Mouse (Mus musculus) CH12.LX (cell line): Measurements from ENCODE around the gene Fcgr1. TPM values are rescaled to one million over a fixed set of nuclear protein-coding genes. Genes with fewer than 3 reads are reported as not detected.

Source experiments
- DNase-seq: peaks from one replicate; pipeline ENCODE4 v3.0.0-alpha.2; 2013; ENCODE audit errors: extremely low read depth
- H3K27ac ChIP-seq: 2 replicates; pipeline ENCODE4 v1.5.1; 2012; ENCODE audit warnings: low read depth, mild to moderate bottlenecking, control low read depth, moderate library complexity; ENCODE audit not compliant: insufficient read depth
- H3K27me3 ChIP-seq: replicated peaks from 2 replicates; pipeline ENCODE3; 2012; ENCODE audit warnings: inconsistent platforms
- H3K36me3 ChIP-seq, 2 experiments: replicated peaks in 1 of 2; 2 replicates each; pipeline versions ENCODE3 to v1.6.1; 2012; ENCODE audit warnings: inconsistent platforms in 1 of 2, low read length in 1 of 2, mild to moderate bottlenecking in 1 of 2, mixed read lengths in 1 of 2, moderate library complexity in 1 of 2; ENCODE audit not compliant: control insufficient read depth in 1 of 2, insufficient read depth in 1 of 2
- H3K4me1 ChIP-seq, 2 experiments: 2 replicates each; pipeline ENCODE4 v1.6.1; 2012; ENCODE audit warnings: inconsistent platforms in 1 of 2, moderate library complexity in 1 of 2; ENCODE audit not compliant: insufficient read depth in 2 of 2, control insufficient read depth in 1 of 2
- H3K4me2 ChIP-seq: 2 replicates; pipeline ENCODE4 v1.6.1; 2012; ENCODE audit warnings: low read depth, mild to moderate bottlenecking, control low read depth; ENCODE audit not compliant: poor library complexity, insufficient read depth, severe bottlenecking
- H3K4me3 ChIP-seq, 3 experiments: fragments of 150-350 bp in 1 of 3; sonication (generic) in 1 of 3; replicated peaks in 1 of 3; 2 replicates each; pipeline versions ENCODE3 to v1.5.1; 2011 to 2012; ENCODE audit warnings: low read depth in 2 of 3, low read length in 2 of 3, mild to moderate bottlenecking in 2 of 3, moderate library complexity in 2 of 3, control low read depth in 1 of 3, improper control_type of control experiment in 1 of 3, inconsistent platforms in 1 of 3, mixed read lengths in 1 of 3; ENCODE audit not compliant: poor library complexity in 1 of 3
- H3K79me2 ChIP-seq: replicated peaks from 2 replicates; pipeline ENCODE4 v1.6.1; 2012; ENCODE audit warnings: mild to moderate bottlenecking, moderate library complexity; ENCODE audit not compliant: control insufficient read depth, poor library complexity, insufficient read depth, severe bottlenecking; ENCODE audit errors: extremely low read depth
- H3K9ac ChIP-seq: 2 replicates; pipeline ENCODE4 v1.6.1; 2012; ENCODE audit warnings: low read depth, mild to moderate bottlenecking, control low read depth, moderate library complexity; ENCODE audit not compliant: insufficient read depth
- H3K9me3 ChIP-seq: replicated peaks from 2 replicates; pipeline ENCODE3; 2012; ENCODE audit warnings: low read length, inconsistent platforms, mixed read lengths
- CHD1 ChIP-seq: IDR thresholded peaks from 2 replicates; pipeline ENCODE4 v1.6.1; 2012; ENCODE audit warnings: low read depth, low read length, improper control_type of control experiment, inconsistent platforms
- CHD2 ChIP-seq: IDR thresholded peaks from 2 replicates; pipeline ENCODE4 v1.6.1; 2011; ENCODE audit warnings: low read length, improper control_type of control experiment
- CTCF ChIP-seq, 2 experiments: IDR thresholded peaks in 1 of 2; conservative IDR thresholded peaks in 1 of 2; 2 replicates each; pipeline ENCODE4 v1.5.1; 2011 to 2012; ENCODE audit warnings: low read depth in 2 of 2, low read length in 2 of 2, improper control_type of control experiment in 1 of 2, inconsistent platforms in 1 of 2, mild to moderate bottlenecking in 1 of 2, moderate library complexity in 1 of 2
- E2F4 ChIP-seq: IDR thresholded peaks from 2 replicates; pipeline ENCODE4 v1.6.1; 2011; ENCODE audit warnings: low read depth, low read length, improper control_type of control experiment; ENCODE audit not compliant: insufficient replicate concordance
- ETS1 ChIP-seq: conservative IDR thresholded peaks from 2 replicates; pipeline ENCODE4 v1.6.1; 2012; ENCODE audit warnings: low read depth, mild to moderate bottlenecking, inconsistent platforms, low read length, improper control_type of control experiment, moderate library complexity
- GABPA ChIP-seq: IDR thresholded peaks from 2 replicates; pipeline ENCODE4 v1.6.1; 2012; ENCODE audit warnings: low read depth, low read length, improper control_type of control experiment, inconsistent platforms; ENCODE audit not compliant: insufficient replicate concordance
- HCFC1 ChIP-seq: IDR thresholded peaks from 2 replicates; pipeline ENCODE4 v1.6.1; 2012; ENCODE audit warnings: low read depth, mild to moderate bottlenecking, inconsistent platforms, low read length, improper control_type of control experiment
- IRF4 ChIP-seq: IDR thresholded peaks from 2 replicates; pipeline ENCODE4 v1.6.1; 2014; ENCODE audit warnings: low read depth, mild to moderate bottlenecking, inconsistent platforms, low read length, improper control_type of control experiment
- JUN ChIP-seq: IDR thresholded peaks from 2 replicates; pipeline ENCODE4 v1.6.1; 2011; ENCODE audit warnings: low read depth, mild to moderate bottlenecking, low read length, improper control_type of control experiment, moderate library complexity; ENCODE audit not compliant: insufficient read depth
- KAT2A ChIP-seq: IDR thresholded peaks from 2 replicates; pipeline ENCODE4 v1.6.1; 2012; ENCODE audit warnings: low read length, improper control_type of control experiment, inconsistent platforms; ENCODE audit not compliant: insufficient replicate concordance
- MAFK ChIP-seq: IDR thresholded peaks from 2 replicates; pipeline ENCODE4 v1.6.1; 2011; ENCODE audit warnings: low read length, improper control_type of control experiment; ENCODE audit not compliant: insufficient replicate concordance
- MAX ChIP-seq: IDR thresholded peaks from 2 replicates; pipeline ENCODE4 v1.6.1; 2011; ENCODE audit warnings: low read length, improper control_type of control experiment
- MAZ ChIP-seq: IDR thresholded peaks from 2 replicates; pipeline ENCODE4 v1.6.1; 2012; ENCODE audit warnings: low read depth, mild to moderate bottlenecking, inconsistent platforms, low read length, improper control_type of control experiment, moderate library complexity
- MEF2A ChIP-seq: IDR thresholded peaks from 2 replicates; pipeline ENCODE4 v1.6.1; 2014; ENCODE audit warnings: low read depth, mild to moderate bottlenecking, inconsistent platforms, low read length, improper control_type of control experiment, borderline replicate concordance
- MXI1 ChIP-seq: IDR thresholded peaks from 2 replicates; pipeline ENCODE4 v1.6.1; 2011; ENCODE audit warnings: mild to moderate bottlenecking, low read depth, low read length, improper control_type of control experiment
- MYC ChIP-seq: IDR thresholded peaks from 2 replicates; pipeline ENCODE4 v1.6.1; 2011; ENCODE audit warnings: low read depth, mild to moderate bottlenecking, improper control_type of control experiment, low read length
- NRF1 ChIP-seq: IDR thresholded peaks from 2 replicates; pipeline ENCODE4 v1.6.1; 2014; ENCODE audit warnings: low read depth, mild to moderate bottlenecking, inconsistent platforms, low read length, improper control_type of control experiment, moderate library complexity
- PAX5 ChIP-seq: IDR thresholded peaks from 2 replicates; pipeline ENCODE4 v1.6.1; 2012; ENCODE audit warnings: low read length, inconsistent platforms, mixed read lengths
- POLR2A ChIP-seq: IDR thresholded peaks from 2 replicates; pipeline ENCODE4 v1.6.1; 2011; ENCODE audit warnings: low read depth, mild to moderate bottlenecking, improper control_type of control experiment, low read length
- POLR2AphosphoS2 ChIP-seq: IDR thresholded peaks from 2 replicates; pipeline ENCODE4 v1.6.1; 2011; ENCODE audit warnings: low read depth, low read length, improper control_type of control experiment
- RAD21 ChIP-seq: IDR thresholded peaks from 2 replicates; pipeline ENCODE4 v1.6.1; 2011; ENCODE audit warnings: low read depth, mild to moderate bottlenecking, low read length, improper control_type of control experiment, moderate library complexity
- RCOR1 ChIP-seq: conservative IDR thresholded peaks from 2 replicates; pipeline ENCODE4 v1.6.1; 2012; ENCODE audit warnings: low read depth, mild to moderate bottlenecking, inconsistent platforms, low read length, improper control_type of control experiment
- SIN3A ChIP-seq: IDR thresholded peaks from 2 replicates; pipeline ENCODE4 v1.6.1; 2012; ENCODE audit warnings: low read length, improper control_type of control experiment, inconsistent platforms
- TBP ChIP-seq: conservative IDR thresholded peaks from 2 replicates; pipeline ENCODE4 v1.6.1; 2011; ENCODE audit warnings: low read depth, low read length, improper control_type of control experiment
- TCF12 ChIP-seq: IDR thresholded peaks from 2 replicates; pipeline ENCODE4 v1.6.1; 2014; ENCODE audit warnings: low read depth, mild to moderate bottlenecking, inconsistent platforms, low read length, improper control_type of control experiment
- UBTF ChIP-seq: IDR thresholded peaks from 2 replicates; pipeline ENCODE4 v1.6.1; 2012; ENCODE audit warnings: low read depth, mild to moderate bottlenecking, inconsistent platforms, low read length, improper control_type of control experiment, moderate library complexity
- USF1 ChIP-seq: IDR thresholded peaks from 2 replicates; pipeline ENCODE4 v1.6.1; 2014; ENCODE audit warnings: low read depth, mild to moderate bottlenecking, inconsistent platforms, low read length, improper control_type of control experiment
- USF2 ChIP-seq: conservative IDR thresholded peaks from 2 replicates; pipeline ENCODE4 v1.6.1; 2011; ENCODE audit warnings: low read depth, low read length, improper control_type of control experiment
- ZKSCAN1 ChIP-seq: IDR thresholded peaks from 2 replicates; pipeline ENCODE4 v1.6.1; 2012; ENCODE audit warnings: low read depth, inconsistent platforms, low read length, improper control_type of control experiment, borderline replicate concordance
- ZNF384 ChIP-seq: IDR thresholded peaks from 2 replicates; pipeline ENCODE4 v1.6.1; 2012; ENCODE audit warnings: low read depth, low read length, improper control_type of control experiment, inconsistent platforms
- dilution Hi-C: fragments of 300-500 bp; cut with MboI; formaldehyde crosslinking; loops from 2 replicates; pipeline ENCODE4 v1.14.3; 2020; ENCODE audit warnings: low sequenced_read_pairs; ENCODE audit not compliant: extremely low pct_unique_long_range_greater_than_20kb, extremely low pct_ligation_motif_present
- in situ Hi-C: fragments of 300-500 bp; cut with MboI; formaldehyde crosslinking; loops from 3 replicates; pipeline ENCODE4 v1.14.3; 2019; ENCODE audit warnings: low sequenced_read_pairs, low pct_ligation_motif_present, low pct_unique_long_range_greater_than_20kb, mixed read lengths
- polyA plus RNA-seq: library from polyadenylated mRNA; unstranded; fragments of >175 nt; gene quantifications from 2 replicates; pipeline ENCODE4 v1.2.1, GENCODE M21; 2012; ENCODE audit warnings: low read depth; ENCODE audit not compliant: insufficient read length
- total RNA-seq, 2 experiments: library from RNA; depleted of rRNA; stranded (reverse); fragments of 300-350 nt in 1 of 2; fragments of >200 nt in 1 of 2; gene quantifications; 2 replicates each; pipeline ENCODE4 v1.2.3; 2012 to 2014

The Fcgr1 gene
- total and polyA plus RNA-seq, 3 experiments: not detected

DNA sequence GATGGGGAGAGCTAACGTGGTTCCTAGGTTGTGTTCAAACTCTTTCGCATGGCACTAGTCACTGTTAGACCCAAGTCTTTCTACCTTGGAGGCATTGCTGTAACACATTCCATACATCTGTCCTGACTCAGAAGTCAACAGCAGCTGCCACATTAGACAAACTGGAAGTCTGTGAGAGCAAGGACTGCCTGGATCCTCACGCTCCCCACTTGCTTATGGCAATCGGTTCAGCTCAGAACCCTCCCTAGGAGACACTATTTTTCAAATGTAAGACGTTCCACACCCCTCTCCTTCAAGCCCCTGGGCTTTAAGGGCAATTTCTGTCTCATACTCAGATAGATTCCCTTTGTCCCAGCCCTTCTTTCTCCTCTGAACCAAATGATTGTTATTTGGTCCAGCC, 8.3 kb upstream of the Fcgr1 start:
- H3K27ac ChIP-seq: no peak overlapping the region
- in situ Hi-C loops: no loop called here
- peaks cover 22% of the 10 kb centered on the region for H3K27me3 ChIP-seq
- peaks cover 10 to 15% of the 10 kb centered on the region in 2 experiments for H3K4me1 ChIP-seq
- no peaks in the 10 kb centered on the region for H3K36me3 ChIP-seq
- no peak overlapping the region for H3K4me2 ChIP-seq
- no peaks in the 10 kb centered on the region for H3K79me2 ChIP-seq
- H3K9ac ChIP-seq: no peak overlapping the region
- H3K4me3 ChIP-seq: no peak overlapping the region
- H3K9me3 ChIP-seq: peaks cover 3% of the 10 kb centered on the region
- no peak for TF ChIP-seq MAX
- no peak for TF ChIP-seq JUN
- TF ChIP-seq CHD2: no peak
- TF ChIP-seq USF2: no peak
- no peak for TF ChIP-seq ZKSCAN1
- no peak for TF ChIP-seq ZNF384
- TF ChIP-seq MYC: no peak
- DNase-seq: no peak
- dilution Hi-C loops: no loop called here

DNA sequence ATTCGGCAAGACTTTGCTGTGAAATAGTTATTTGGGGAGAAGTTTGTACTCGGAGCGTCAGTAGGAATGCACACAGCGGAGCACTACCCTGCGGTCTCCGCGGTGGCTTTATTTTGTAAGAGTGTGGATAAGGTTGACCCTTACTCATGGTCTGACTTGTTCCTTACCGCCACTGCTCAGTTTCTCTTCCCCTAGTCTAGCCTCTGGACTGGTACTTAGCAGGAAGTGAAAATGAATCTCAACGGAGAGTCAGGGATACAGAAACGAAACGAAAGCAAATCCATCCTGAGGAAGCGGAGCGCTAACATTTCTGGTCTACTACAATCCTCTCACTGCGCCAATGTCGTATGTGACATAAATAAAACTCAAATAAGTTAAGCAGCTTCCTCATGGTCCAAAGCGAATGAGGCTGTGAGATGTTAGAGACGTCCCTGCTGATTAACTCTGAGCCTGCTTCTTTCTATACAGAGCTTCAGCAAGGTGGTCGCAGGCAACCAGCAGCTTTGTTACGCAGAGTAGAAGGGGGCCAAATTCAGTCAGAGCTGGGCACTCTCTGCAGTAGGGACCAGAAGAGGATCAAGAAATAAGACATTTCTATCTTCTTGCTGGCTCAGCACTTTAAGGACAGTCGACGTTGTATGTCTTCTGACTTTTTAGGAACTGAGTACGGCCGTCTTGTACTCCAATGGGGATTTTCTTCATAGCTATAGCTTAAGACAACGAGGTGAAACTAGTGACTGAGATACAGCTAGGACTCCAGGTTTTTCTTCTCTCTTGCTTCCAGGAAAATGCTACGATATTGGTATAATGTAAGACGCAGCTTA, 7.1 kb upstream of the Fcgr1 start:
- no peak overlapping the region for H3K27ac ChIP-seq
- no peaks in the 10 kb centered on the region for H3K36me3 ChIP-seq
- H3K79me2 ChIP-seq: no peaks in the 10 kb centered on the region
- peaks cover 3% of the 10 kb centered on the region for H3K9me3 ChIP-seq
- in situ Hi-C loops: no loop called here
- peak overlapping the region; percentile 57 to 64 (median 62) for H3K4me3 ChIP-seq
- peaks cover 10 to 15% of the 10 kb centered on the region in 2 experiments for H3K4me1 ChIP-seq
- H3K27me3 ChIP-seq: peaks cover 24% of the 10 kb centered on the region
- peak overlapping the region; percentile 57 for H3K9ac ChIP-seq
- peak; percentile 51 for DNase-seq
- dilution Hi-C loops: no loop called here
- peak overlapping the region; percentile 78 for H3K4me2 ChIP-seq
- TF ChIP-seq KAT2A: no peak
- no peak for TF ChIP-seq ZKSCAN1
- 0 out of 2 replicates have a peak, but pooled peaks have one; percentile 16 for TF ChIP-seq E2F4
- TF ChIP-seq SIN3A: peak; percentile 46; the same call in 1 of the 2 replicates
- peak; percentile 54 for TF ChIP-seq ETS1
- TF ChIP-seq USF2: no peak
- no peak for TF ChIP-seq ZNF384
- peak; percentile 87 for TF ChIP-seq IRF4
- no peak for TF ChIP-seq CTCF (conservative IDR thresholded peaks at IDR 0.05 in 1 of 2, IDR thresholded peaks at IDR 0.05 in 1 of 2; ENCODE audit: low read depth in 2 of 2, low read length in 2 of 2)
- peak; percentile 64 for TF ChIP-seq MXI1
- peak; percentile 39; the same call in 1 of the 2 replicates for TF ChIP-seq MEF2A
- TF ChIP-seq CHD1: peak; percentile 79; the same call in 1 of the 2 replicates
- TF ChIP-seq MYC: peak; percentile 39; the same call in 1 of the 2 replicates
- TF ChIP-seq CHD2: peak; percentile 40
- TF ChIP-seq POLR2A: no peak
- TF ChIP-seq TBP: 0 out of 2 replicates have a peak, but pooled peaks have one; percentile 23
- no peak for TF ChIP-seq GABPA
- TF ChIP-seq HCFC1: no peak
- TF ChIP-seq TCF12: no peak
- TF ChIP-seq UBTF: no peak
- TF ChIP-seq PAX5: no peak
- TF ChIP-seq RCOR1: peak; percentile 65; the same call in 1 of the 2 replicates
- no peak for TF ChIP-seq USF1
- 0 out of 2 replicates have a peak, but pooled peaks have one; percentile 56 for TF ChIP-seq MAZ
- no peak; the same call in 1 of the 2 replicates for TF ChIP-seq JUN
- TF ChIP-seq RAD21: no peak
- no peak for TF ChIP-seq POLR2AphosphoS2
- peak; percentile 99 for TF ChIP-seq MAFK
- TF ChIP-seq NRF1: no peak
